Mouse (Mus musculus): ENCODE measurements around the gene Iqcf1.
A peak's percentile ranks its signal among the peaks of the same experiment; 100 is the strongest.

The Iqcf1 gene

DNA sequence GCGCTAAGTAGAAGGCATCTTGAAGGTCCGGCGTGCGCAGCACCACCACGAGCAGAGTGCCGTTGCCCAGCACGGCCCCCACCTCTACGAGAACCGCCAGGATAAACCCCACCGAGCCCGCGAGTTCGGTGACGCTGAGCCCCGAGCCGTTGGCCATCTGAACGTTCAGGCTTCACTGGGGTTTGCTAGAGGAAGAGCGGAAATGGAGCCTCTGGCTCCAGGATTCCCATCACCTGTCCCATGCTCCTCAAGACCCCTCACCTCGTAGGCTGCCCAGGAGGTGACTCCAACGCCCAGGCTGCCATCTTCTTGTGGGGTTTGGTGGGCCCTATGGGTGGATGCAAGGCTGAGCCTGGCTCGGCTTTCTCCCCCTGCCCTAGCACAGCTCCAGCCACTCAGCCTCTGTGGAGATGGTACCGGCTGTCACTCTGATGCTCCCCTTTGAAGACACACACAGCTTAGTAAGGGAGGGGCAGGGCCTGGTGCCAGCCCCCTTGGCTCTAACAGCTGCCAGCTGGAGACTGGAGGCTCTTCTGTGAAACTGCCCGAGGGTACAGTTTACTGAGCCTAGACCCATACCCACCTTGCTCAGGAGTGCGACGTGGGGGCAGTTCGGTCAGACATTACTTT is 34.1 kb upstream of the Iqcf1 start, which contains the start of gene Gpr62:
Gene Gpr62, minus strand, starts transcription at position 368 of the 630 bp plus-strand sequence.
- no peak for DNase-seq

DNA sequence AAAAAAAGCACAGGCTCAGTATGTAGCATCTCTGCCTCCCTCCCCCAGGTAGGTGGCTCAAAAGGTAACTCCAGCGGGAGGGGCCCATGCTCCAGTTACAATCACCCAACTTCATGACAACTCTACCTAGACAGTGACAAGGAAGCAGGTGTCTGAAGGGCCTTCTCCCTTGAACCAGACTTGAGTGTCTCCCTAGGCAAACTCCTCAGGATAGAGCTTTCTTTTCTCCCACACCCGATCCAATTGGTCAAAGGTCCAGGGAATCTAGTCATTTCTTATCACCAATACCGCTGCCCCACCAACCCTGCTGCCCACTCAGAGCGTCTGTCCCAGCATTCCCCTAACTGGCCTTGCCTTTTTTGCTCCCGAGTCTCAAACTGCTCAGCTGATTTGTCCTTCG is 33.0 kb upstream of the Iqcf1 start:
- DNase-seq: no peak

- no peak for DNase-seq
Observed at GRCm38 (mm10) chr9:106467746-106468145, 32.0 kb upstream of the Iqcf1 start.

GRCm38 (mm10) chr9:106469317-106469716 is 30.4 kb upstream of the Iqcf1 start:
- DNase-seq: no peak

DNA sequence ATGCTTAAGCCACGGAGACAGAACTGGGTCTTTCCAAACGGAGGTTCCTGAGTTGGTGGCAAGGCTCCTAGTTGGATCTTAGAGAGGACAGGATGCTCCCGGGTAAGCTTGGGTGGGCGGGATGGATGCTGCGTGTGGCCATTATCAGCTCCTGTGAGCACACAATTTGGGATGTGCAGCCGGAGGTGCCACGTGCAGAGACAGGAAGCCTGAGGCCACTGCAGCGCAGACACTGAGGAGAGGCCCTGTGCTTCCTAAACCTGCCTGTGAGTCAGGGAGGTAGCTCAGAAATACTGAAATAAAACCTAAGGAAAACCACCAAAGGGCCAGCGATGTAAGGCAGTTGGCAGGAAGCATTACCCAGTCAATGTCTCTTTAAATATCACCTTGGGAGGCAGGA is 30.0 kb upstream of the Iqcf1 start:
- no peak for DNase-seq

GRCm38 (mm10) chr9:106470991-106471750 is 28.6 kb upstream of the Iqcf1 start:
- peak in 1 of 2 experiments; percentile 19 for DNase-seq

GRCm38 (mm10) chr9:106471892-106472291 is 27.9 kb upstream of the Iqcf1 start:
- DNase-seq: peak; percentile 65 to 67

GRCm38 (mm10) chr9:106472321-106472720 is 27.4 kb upstream of the Iqcf1 start:
- peak in 1 of 2 experiments; percentile 13 for DNase-seq

GRCm38 (mm10) chr9:106473081-106473752 is 26.6 kb upstream of the Iqcf1 start:
- peak; percentile 61 to 64 for DNase-seq

DNA sequence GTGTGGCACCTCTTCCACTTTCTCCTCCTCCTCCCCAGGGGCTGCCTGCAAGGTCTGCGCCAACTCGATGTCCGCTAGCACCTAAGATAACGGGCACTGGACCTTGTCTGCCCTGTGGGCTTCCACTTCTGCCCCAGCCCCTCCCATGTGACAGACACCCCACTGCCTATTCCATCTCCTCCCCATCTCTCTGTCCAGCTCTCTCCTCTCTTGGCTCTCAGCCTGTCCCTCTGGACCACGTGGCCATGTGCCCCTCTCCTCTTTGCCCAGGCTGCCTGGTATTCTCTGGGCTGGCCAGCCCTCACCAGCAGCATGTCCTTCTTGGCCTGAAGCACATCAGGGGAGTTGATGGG is 26.0 kb upstream of the Iqcf1 start:
- no peak for DNase-seq

DNA sequence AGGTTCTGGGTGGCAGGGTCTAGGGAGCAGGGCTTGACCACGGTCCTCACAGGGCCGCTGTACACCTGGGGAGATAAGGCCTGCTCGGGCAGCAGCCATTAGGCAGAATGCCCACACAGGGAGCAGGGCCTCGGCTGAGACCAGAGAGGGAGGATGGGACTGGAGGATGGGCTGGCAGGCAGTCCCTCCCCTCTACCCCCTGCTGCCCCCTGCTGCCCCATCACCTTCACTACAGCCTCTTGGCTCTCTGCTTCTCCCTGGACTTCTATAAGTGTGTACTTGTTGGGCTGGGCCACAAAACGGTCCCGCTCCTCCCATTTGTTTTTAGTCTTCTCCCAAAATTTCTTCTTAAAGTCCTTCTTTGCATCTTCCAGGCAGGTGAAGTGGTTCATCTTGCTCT is 25.3 kb upstream of the Iqcf1 start:
- peak in 1 of 2 experiments; percentile 69 for DNase-seq

- DNase-seq: peak in 1 of 2 experiments; percentile 35
Observed at GRCm38 (mm10) chr9:106475046-106475445, 24.7 kb upstream of the Iqcf1 start.

- no peak for DNase-seq
Observed at GRCm38 (mm10) chr9:106475663-106476001, 24.1 kb upstream of the Iqcf1 start, which contains the start of gene Rrp9. TSS of gene Rrp9 (plus strand) at chr9:106475963.

- peak; percentile 74 for DNase-seq
Observed at GRCm38 (mm10) chr9:106476002-106476923, 23.5 kb upstream of the Iqcf1 start.

DNA sequence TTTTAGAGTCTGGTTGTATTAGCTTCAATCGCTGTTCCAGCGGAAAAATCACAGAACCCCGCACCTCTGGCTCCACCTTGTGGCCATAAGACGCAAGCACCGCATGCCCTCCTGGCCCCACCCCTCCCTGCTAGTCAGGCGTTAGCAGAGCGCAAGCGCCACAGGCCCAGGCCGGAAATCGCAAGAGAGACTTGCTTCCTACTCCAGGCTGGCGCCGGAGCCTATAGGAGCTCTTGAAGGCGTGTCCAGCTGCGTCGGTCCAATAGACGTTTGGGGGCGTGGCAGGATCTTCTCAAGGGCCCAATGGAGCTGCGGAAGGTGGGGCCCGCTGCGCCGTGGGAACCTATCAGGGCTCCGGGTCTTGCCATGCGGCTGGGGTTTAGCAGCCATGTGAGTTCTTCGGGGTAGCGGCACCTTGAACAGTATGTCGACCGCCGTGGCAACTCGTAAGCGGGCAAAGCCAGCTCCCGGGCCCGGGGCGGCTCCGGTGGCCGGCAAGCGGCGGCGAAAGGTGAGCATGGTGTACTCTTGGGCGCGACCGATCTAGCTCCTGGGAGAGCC is 22.8 kb upstream of the Iqcf1 start, which contains the start of gene Parp3:
Gene Parp3, minus strand, starts transcription at position 26 of the 561 bp plus-strand sequence.
- peak; percentile 99 to 100 for DNase-seq

DNA sequence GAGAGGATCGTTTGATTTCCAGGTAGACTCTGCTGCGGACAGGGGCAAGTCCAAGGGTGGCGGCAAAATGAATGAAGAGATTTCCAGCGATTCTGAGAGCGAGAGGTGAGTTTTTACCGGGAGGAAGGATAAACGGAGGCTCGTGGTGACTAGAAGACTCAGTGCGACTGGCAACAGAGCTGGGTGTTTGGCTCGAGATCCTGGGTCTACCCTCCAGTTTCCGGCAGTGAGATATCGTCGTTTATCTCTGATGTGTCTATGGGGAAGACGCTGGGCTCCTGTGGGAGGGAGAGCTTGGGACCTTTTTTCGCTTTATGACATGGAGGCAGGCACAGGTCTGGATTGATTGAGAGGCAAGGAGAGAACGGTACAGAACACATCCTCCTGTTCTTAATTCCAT is 22.1 kb upstream of the Iqcf1 start:
- peak in 1 of 2 experiments; percentile 1 for DNase-seq

GRCm38 (mm10) chr9:106478101-106478500 is 21.7 kb upstream of the Iqcf1 start:
- DNase-seq: peak in 1 of 2 experiments; percentile 0

DNA sequence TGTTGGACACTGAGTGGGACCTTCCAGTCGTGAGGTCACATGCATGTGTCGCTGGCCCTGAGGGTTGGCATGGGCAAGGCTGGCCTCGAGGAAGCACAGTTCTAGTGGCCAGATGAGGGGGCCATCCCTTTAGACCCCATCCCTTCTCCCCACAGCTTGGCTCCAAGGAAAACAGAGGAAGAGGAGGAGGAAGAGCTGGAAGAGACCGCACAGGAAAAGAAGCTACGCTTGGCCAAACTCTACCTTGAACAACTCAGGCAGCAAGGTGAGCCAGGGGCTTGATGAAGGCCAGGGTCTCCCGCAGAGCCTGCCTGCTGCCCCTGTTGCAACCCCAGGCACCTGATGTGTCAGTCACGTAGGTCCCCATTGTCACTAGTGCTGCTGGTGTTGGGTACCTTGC is 19.2 kb upstream of the Iqcf1 start:
- peak in 1 of 2 experiments; percentile 1 for DNase-seq

DNA sequence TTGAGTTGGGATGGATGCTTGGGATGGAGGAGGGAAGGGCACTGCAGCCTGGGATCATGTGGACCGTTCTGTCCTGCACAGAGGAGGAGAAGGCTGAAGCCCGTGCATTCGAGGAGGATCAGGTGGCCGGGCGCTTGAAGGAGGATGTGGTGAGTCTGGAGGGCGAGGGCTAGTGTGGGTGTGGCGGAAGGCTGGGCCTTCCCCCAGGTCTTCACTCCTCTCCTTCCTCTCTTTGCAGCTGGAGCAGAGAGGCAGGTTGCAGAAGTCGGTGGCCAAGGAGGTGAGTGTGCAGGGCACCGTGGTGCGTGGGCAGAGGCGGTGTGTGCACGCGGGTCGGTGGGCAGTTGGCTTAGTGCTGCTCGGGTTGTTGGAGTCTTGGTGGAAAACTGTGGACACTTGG is 18.7 kb upstream of the Iqcf1 start:
- DNase-seq: no peak

DNA sequence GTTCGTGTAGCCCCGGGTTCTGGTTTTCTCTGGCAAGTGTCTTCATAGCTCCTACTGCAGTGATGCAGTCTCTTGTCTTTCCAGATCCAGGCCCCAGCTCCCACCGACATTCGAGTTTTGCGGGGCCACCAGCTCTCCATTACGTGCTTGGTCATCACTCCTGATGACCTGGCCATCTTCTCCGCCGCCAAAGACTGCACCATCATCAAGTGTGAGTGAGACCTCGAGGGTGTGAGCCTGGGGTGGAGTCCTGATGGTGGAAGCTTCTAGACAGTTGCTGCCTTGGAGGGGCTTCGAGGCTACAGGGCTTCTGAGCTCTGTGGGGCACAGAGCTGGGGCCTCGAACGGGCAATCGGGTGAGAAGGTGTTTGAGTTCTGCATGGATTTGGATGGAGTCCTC is 18.1 kb upstream of the Iqcf1 start:
- DNase-seq: no peak

DNA sequence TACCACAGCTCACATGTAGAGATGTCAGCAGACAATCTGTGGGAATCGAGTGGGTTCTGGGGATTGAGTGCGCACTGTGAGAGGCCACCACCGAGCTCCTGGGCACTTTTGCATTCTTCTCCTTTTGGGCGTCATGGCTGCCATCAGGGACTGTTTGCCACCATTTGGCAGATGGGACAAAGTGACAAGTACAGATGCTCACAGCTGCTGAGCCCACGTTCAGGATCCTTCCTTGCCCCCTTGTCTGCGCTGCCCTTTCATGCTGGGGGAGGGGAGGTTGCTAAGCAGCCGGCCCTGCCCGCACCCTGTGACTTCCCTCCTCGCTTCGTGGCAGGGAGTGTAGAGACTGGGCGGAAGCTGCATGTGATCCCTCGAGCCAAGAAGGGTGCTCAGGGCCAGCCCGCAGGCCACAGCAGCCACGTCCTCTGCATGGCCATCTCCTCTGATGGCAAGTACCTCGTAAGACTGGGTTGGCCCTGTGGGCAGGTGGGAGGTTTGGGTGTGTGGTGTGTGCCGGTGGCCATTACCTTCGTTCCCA is 17.1 kb upstream of the Iqcf1 start:
- peak in 1 of 2 experiments; percentile 0 for DNase-seq

DNA sequence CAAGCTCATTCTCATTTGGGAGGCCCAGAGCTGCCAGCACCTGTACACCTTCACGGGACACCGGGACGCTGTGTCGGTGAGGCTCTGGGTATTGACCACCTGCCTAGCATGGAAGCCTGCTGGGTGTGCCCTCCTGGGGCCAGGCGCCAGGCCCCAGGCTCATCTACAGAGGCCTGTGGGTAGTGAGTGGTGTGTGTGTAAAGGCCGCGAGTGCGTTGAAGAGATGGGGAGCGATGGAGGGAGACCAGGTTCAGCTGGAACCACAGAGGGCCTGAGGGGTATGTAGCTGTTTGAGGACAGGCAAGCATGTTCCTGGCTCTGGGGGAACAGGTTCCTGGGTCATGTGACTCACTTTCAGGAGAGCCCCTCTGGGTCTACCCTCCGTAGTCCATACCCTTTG is 16.6 kb upstream of the Iqcf1 start:
- peak in 1 of 2 experiments; percentile 0 for DNase-seq

Data from kidney, adult 8-10 months (tissue).